Mouse (Mus musculus) hindbrain, embryonic 16.5 days (tissue): ENCODE measurements around the gene Reps2. TPM values are rescaled to one million over a fixed set of nuclear protein-coding genes. Genes with fewer than 3 reads are reported as not detected.

Experiments used
- ATAC-seq: fragments of 200-750 bp; cut with Nextera tagmentation; 2 replicates; pipeline ENCODE4 v1.8.0; 2017; ENCODE audit warnings: moderate TSS enrichment, moderate library complexity
- H3K27ac ChIP-seq: fragments of 300-500 bp; sonication (generic); 2 replicates; pipeline ENCODE4 v1.5.1; 2014; ENCODE audit warnings: low read depth, mild to moderate bottlenecking, control low read depth, low read length, moderate library complexity
- H3K27me3 ChIP-seq: fragments of 300-500 bp; sonication (generic); replicated peaks from 2 replicates; pipeline ENCODE4 v1.6.1; 2014; ENCODE audit warnings: low read length; ENCODE audit not compliant: control insufficient read depth, insufficient read depth
- H3K36me3 ChIP-seq: fragments of 300-500 bp; sonication (generic); 2 replicates; pipeline ENCODE4 v1.6.1; 2014; ENCODE audit warnings: mild to moderate bottlenecking, low read length, moderate library complexity, mixed read lengths; ENCODE audit not compliant: control insufficient read depth, insufficient read depth
- H3K4me1 ChIP-seq: fragments of 300-500 bp; sonication (generic); 2 replicates; pipeline ENCODE4 v1.6.1; 2014; ENCODE audit warnings: low read depth, low read length; ENCODE audit not compliant: control insufficient read depth, insufficient read depth
- H3K4me2 ChIP-seq: fragments of 300-500 bp; sonication (generic); 2 replicates; pipeline ENCODE4 v1.6.1; 2014; ENCODE audit warnings: mild to moderate bottlenecking, low read length, control low read depth, moderate library complexity
- H3K4me3 ChIP-seq: fragments of 300-500 bp; sonication (generic); 2 replicates; pipeline ENCODE4 v1.5.1; 2014; ENCODE audit warnings: mild to moderate bottlenecking, low read length, control low read depth, moderate library complexity
- H3K9ac ChIP-seq: fragments of 300-500 bp; sonication (generic); 2 replicates; pipeline ENCODE4 v1.6.1; 2014; ENCODE audit warnings: low read depth, mild to moderate bottlenecking, control low read depth, low read length, moderate library complexity
- H3K9me3 ChIP-seq: fragments of 300-500 bp; sonication (generic); 2 replicates; pipeline ENCODE4 v1.6.1; 2014; ENCODE audit warnings: mild to moderate bottlenecking, low read length, moderate library complexity; ENCODE audit not compliant: control insufficient read depth
- WGBS: fragments of 180-500 bp; shearing (Covaris S2); extraction: QIAGEN DNeasy Blood & Tissue Kit; methylation state at CpG from one replicate; pipeline ENCODE4 v1.1.7; 2014; 5-methylcytosine and 5-hydroxymethylcytosine counted together
- polyA plus RNA-seq: library from polyadenylated mRNA; unstranded; fragments of >200 nt; fragmentation: Nextera tagmentation; extraction: Ambion mirVana; gene quantifications from 2 replicates; pipeline ENCODE4 v1.2.1, GENCODE M21; 2015

The Reps2 gene
- polyA plus RNA-seq, 1 experiment from 2014 or later: 2.6 TPM

GRCm38 (mm10) chrX:162521831-162522514 is 121.5 kb downstream of the Reps2 start:
- Histone ChIP-seq H3K27me3 (no peaks in the 10 kb centered on the region), H3K9me3 (no peaks in the 10 kb centered on the region), H3K27ac (no peak overlapping the region), H3K9ac (no peak overlapping the region), H3K36me3 (no peaks in the 10 kb centered on the region), H3K4me1 (peaks cover 2% of the 10 kb centered on the region; the same call in 1 of the 2 replicates), H3K4me3 (no peak overlapping the region), H3K4me2 (no peak overlapping the region)
- peak; percentile 34; the same call in 1 of the 2 replicates for ATAC-seq
- WGBS: 44% methylated on average over 9 of the region's 9 CpGs

DNA sequence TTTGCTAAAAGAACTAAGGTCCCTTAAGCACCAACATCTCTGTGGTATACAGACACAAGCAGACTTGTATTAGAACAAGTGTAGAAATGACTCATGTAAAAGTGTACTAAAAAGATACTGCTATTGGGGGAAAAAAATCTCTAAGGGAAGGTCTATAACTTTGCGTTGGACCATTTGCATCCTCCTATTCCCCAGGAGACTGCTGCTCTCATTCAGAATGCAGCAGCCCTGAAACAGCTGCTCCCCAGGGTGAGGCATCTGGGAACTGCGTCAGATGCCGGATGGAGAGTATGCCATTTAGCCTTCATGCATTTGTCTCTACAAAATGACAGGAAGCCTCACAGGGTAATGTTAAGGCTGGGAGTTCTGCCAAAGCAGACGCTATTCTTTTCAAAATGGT is 122.3 kb downstream of the Reps2 start:
- Histone ChIP-seq H3K27ac (no peak overlapping the region), H3K9ac (no peak overlapping the region), H3K4me2 (no peak overlapping the region), H3K4me3 (no peak overlapping the region), H3K4me1 (peaks cover 2% of the 10 kb centered on the region; the same call in 1 of the 2 replicates), H3K27me3 (no peaks in the 10 kb centered on the region), H3K36me3 (no peaks in the 10 kb centered on the region), H3K9me3 (no peaks in the 10 kb centered on the region)
- 23% methylated on average over 4 of the region's 4 CpGs for WGBS
- ATAC-seq: 0 out of 2 replicates have a peak, but pooled peaks have one; percentile 52

GRCm38 (mm10) chrX:162520374-162520773 is 123.1 kb downstream of the Reps2 start:
- Histone ChIP-seq H3K36me3 (no peaks in the 10 kb centered on the region), H3K9me3 (no peaks in the 10 kb centered on the region), H3K4me2 (no peak overlapping the region), H3K4me1 (peaks cover 2% of the 10 kb centered on the region; the same call in 1 of the 2 replicates), H3K27me3 (no peaks in the 10 kb centered on the region), H3K4me3 (no peak overlapping the region), H3K9ac (no peak overlapping the region), H3K27ac (no peak overlapping the region)
- no peak for ATAC-seq
- 52% methylated on average over 2 of the region's 2 CpGs for WGBS

- Histone ChIP-seq H3K36me3 (no peaks in the 10 kb centered on the region), H3K9me3 (no peaks in the 10 kb centered on the region), H3K4me2 (no peak overlapping the region), H3K27ac (no peak overlapping the region), H3K9ac (no peak overlapping the region), H3K4me1 (no peaks in the 10 kb centered on the region), H3K27me3 (no peaks in the 10 kb centered on the region; the same call in 1 of the 2 replicates), H3K4me3 (no peak overlapping the region)
- 68% methylated on average over 2 of the region's 2 CpGs for WGBS
- no peak for ATAC-seq
Observed at GRCm38 (mm10) chrX:162510426-162510980, 132.9 kb downstream of the Reps2 start.

GRCm38 (mm10) chrX:162505186-162505585 is 138.3 kb downstream of the Reps2 start:
- H3K4me2 ChIP-seq: no peak overlapping the region
- 17% methylated on average over 2 of the region's 2 CpGs for WGBS
- H3K9ac ChIP-seq: no peak overlapping the region
- H3K9me3 ChIP-seq: no peaks in the 10 kb centered on the region
- no peaks in the 10 kb centered on the region for H3K4me1 ChIP-seq
- no peaks in the 10 kb centered on the region for H3K36me3 ChIP-seq
- no peak overlapping the region for H3K4me3 ChIP-seq
- H3K27me3 ChIP-seq: no peaks in the 10 kb centered on the region; the same call in 1 of the 2 replicates
- ATAC-seq: no peak
- no peak overlapping the region for H3K27ac ChIP-seq

GRCm38 (mm10) chrX:162503436-162503835 is 140.0 kb downstream of the Reps2 start:
- no peak for ATAC-seq
- WGBS: 47% methylated on average over 2 of the region's 2 CpGs
- H3K27ac ChIP-seq: no peak overlapping the region

GRCm38 (mm10) chrX:162500962-162501361 is 142.5 kb downstream of the Reps2 start:
- H3K4me2 ChIP-seq: no peak overlapping the region

More at GRCm38 (mm10) chrX:162503436-162503835, 140.0 kb downstream of the Reps2 start:
- Histone ChIP-seq H3K36me3 (no peaks in the 10 kb centered on the region), H3K4me2 (no peak overlapping the region), H3K4me3 (no peak overlapping the region), H3K9ac (no peak overlapping the region), H3K9me3 (no peaks in the 10 kb centered on the region), H3K4me1 (no peaks in the 10 kb centered on the region), H3K27me3 (no peaks in the 10 kb centered on the region; the same call in 1 of the 2 replicates)

GRCm38 (mm10) chrX:162496485-162496884 is 147.0 kb downstream of the Reps2 start:
- no peaks in the 10 kb centered on the region for H3K4me1 ChIP-seq

More at GRCm38 (mm10) chrX:162500962-162501361, 142.5 kb downstream of the Reps2 start:
- H3K9me3 ChIP-seq: no peaks in the 10 kb centered on the region
- no peaks in the 10 kb centered on the region; the same call in 1 of the 2 replicates for H3K27me3 ChIP-seq
- H3K9ac ChIP-seq: no peak overlapping the region
- WGBS: 80% methylated on average over 3 of the region's 3 CpGs
- H3K4me1 ChIP-seq: no peaks in the 10 kb centered on the region
- H3K4me3 ChIP-seq: no peak overlapping the region
- no peak overlapping the region for H3K27ac ChIP-seq
- ATAC-seq: no peak
- no peaks in the 10 kb centered on the region for H3K36me3 ChIP-seq

DNA sequence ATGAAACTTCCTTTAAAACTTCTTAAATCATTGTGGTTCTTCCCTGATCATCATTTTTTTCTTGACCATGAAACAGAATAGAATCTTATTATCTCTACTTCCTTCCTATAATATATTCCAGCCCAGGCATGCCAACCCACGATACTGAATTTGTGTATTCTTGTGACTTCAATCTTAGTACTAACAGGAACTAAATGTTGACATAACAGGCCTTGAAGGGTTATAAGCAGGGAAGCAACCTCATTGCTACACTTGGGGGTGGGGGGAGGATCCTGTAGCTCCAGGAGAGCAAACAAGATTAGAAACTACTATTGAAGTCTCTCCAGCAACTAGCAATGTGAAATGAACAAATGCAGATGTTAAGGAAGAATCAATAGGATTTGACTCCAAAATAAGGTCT is 154.8 kb downstream of the Reps2 start:
- Histone ChIP-seq H3K27ac (no peak overlapping the region), H3K4me2 (no peak overlapping the region), H3K9me3 (no peaks in the 10 kb centered on the region), H3K27me3 (no peaks in the 10 kb centered on the region; the same call in 1 of the 2 replicates), H3K9ac (no peak overlapping the region), H3K4me3 (no peak overlapping the region), H3K36me3 (no peaks in the 10 kb centered on the region), H3K4me1 (no peaks in the 10 kb centered on the region)
- WGBS: 78% methylated on average over 1 of the region's 1 CpGs
- no peak for ATAC-seq

More at GRCm38 (mm10) chrX:162496485-162496884, 147.0 kb downstream of the Reps2 start:
- Histone ChIP-seq H3K4me2 (no peak overlapping the region), H3K9me3 (no peaks in the 10 kb centered on the region), H3K9ac (no peak overlapping the region), H3K27ac (no peak overlapping the region), H3K27me3 (0 out of 2 replicates have a peak, but pooled peaks cover 2% of the 10 kb centered on the region), H3K4me3 (no peak overlapping the region), H3K36me3 (no peaks in the 10 kb centered on the region)
- 38% methylated on average over 2 of the region's 2 CpGs for WGBS
- ATAC-seq: no peak
